8 mouse cellular contexts compared by ENCODE assay signal in genomic region chr11:110336814-110337288, GRCm38 (mm10). TPM values are rescaled to one million over a fixed set of nuclear protein-coding genes. Genes with fewer than 3 reads are reported as not detected.
DNase-seq lines count a peak whose midpoint lies in the region; ATAC-seq lines count a peak whose summit lies in the region.

No protein-coding gene starts in this region.

- peak; percentile 25 for ATAC-seq in neural tube, embryonic 11.5 days (ENCODE audit: insufficient read depth, low FRiP score, low TSS enrichment)
- peak; percentile 71 for ATAC-seq in hindbrain, embryonic 14.5 days (ENCODE audit: low FRiP score)
- ATAC-seq in limb, embryonic 13.5 days (ENCODE audit: low FRiP score, low read depth), result peak; percentile 17; the same call in 1 of the 2 replicates
- peak; percentile 62 for ATAC-seq in midbrain, embryonic 14.5 days (ENCODE audit: low FRiP score, low TSS enrichment)
- ATAC-seq in inflammation-experienced regulatory T-cells, adult 6 months, result no peak

- H3K27ac ChIP-seq in neural tube, embryonic 11.5 days (ENCODE audit: low read depth, low read length), result no peak overlapping the region
- peak overlapping the region; percentile 63 for H3K27ac ChIP-seq in forebrain, embryonic 10.5 days
- peak overlapping the region; percentile 77; the same call in 1 of the 2 replicates for H3K27ac ChIP-seq in hindbrain, embryonic 14.5 days
- no peak overlapping the region for H3K27ac ChIP-seq in limb, embryonic 13.5 days
- peak overlapping the region; percentile 63 for H3K27ac ChIP-seq in midbrain, embryonic 14.5 days (replicated peaks; ENCODE audit: low read depth, low read length)

- peak; percentile 36 for DNase-seq in neural tube, embryonic 11.5 days (ENCODE audit: low spot score)
- DNase-seq in neural tube, embryonic 10.5 days (ENCODE audit: extremely low spot score, low spot score), result no peak
- peak; percentile 40 for DNase-seq in adrenal gland, adult 2 months
- no peak for DNase-seq in forebrain, embryonic 10.5 days (ENCODE audit: extremely low spot score, low spot score)
- DNase-seq in hindbrain, embryonic 14.5 days (ENCODE audit: low spot score), result peak; percentile 51
- DNase-seq in midbrain, embryonic 14.5 days, result peak; percentile 65

- H3K36me3 ChIP-seq in neural tube, embryonic 11.5 days (ENCODE audit: control insufficient read depth, insufficient read depth, low read length), result no peaks in the 10 kb centered on the region
- no peaks in the 10 kb centered on the region for H3K36me3 ChIP-seq in forebrain, embryonic 10.5 days (replicated peaks)
- H3K36me3 ChIP-seq in hindbrain, embryonic 14.5 days (replicated peaks; ENCODE audit: control insufficient read depth, insufficient read depth), result no peaks in the 10 kb centered on the region
- no peaks in the 10 kb centered on the region for H3K36me3 ChIP-seq in limb, embryonic 13.5 days
- no peaks in the 10 kb centered on the region for H3K36me3 ChIP-seq in midbrain, embryonic 14.5 days (ENCODE audit: control insufficient read depth, insufficient read depth, low read length)

- WGBS in neural tube, embryonic 11.5 days, result under 1% methylated on average over 18 of the region's 18 CpGs
- under 1% methylated on average over 18 of the region's 18 CpGs for WGBS in forebrain, embryonic 10.5 days
- under 1% methylated on average over 18 of the region's 18 CpGs for WGBS in hindbrain, embryonic 14.5 days
- under 1% methylated on average over 18 of the region's 18 CpGs for WGBS in limb, embryonic 13.5 days
- under 1% methylated on average over 18 of the region's 18 CpGs for WGBS in midbrain, embryonic 14.5 days

- H3K4me3 ChIP-seq in neural tube, embryonic 11.5 days (ENCODE audit: low read depth, low read length), result peak overlapping the region; percentile 70
- H3K4me3 ChIP-seq in forebrain, embryonic 10.5 days, result peak overlapping the region; percentile 61
- H3K4me3 ChIP-seq in hindbrain, embryonic 14.5 days (replicated peaks; ENCODE audit: low read length), result peak overlapping the region; percentile 76
- peak overlapping the region; percentile 76 for H3K4me3 ChIP-seq in limb, embryonic 13.5 days
- peak overlapping the region; percentile 81 for H3K4me3 ChIP-seq in midbrain, embryonic 14.5 days (replicated peaks; ENCODE audit: low read depth, low read length)

- 0 out of 2 replicates have a peak, but pooled peaks cover 2% of the 10 kb centered on the region for H3K4me1 ChIP-seq in neural tube, embryonic 11.5 days (ENCODE audit: control insufficient read depth, insufficient read depth, low read length)
- peaks cover 5% of the 10 kb centered on the region; the same call in 1 of the 2 replicates for H3K4me1 ChIP-seq in forebrain, embryonic 10.5 days
- no peaks in the 10 kb centered on the region for H3K4me1 ChIP-seq in hindbrain, embryonic 14.5 days (replicated peaks; ENCODE audit: control insufficient read depth, insufficient read depth, low read length)
- H3K4me1 ChIP-seq in limb, embryonic 13.5 days, result peaks cover 10% of the 10 kb centered on the region
- H3K4me1 ChIP-seq in midbrain, embryonic 14.5 days (ENCODE audit: control insufficient read depth, insufficient read depth, low read length), result no peaks in the 10 kb centered on the region

- peak overlapping the region; percentile 54 for H3K9ac ChIP-seq in neural tube, embryonic 11.5 days (ENCODE audit: low read length)
- H3K9ac ChIP-seq in hindbrain, embryonic 14.5 days, result peak overlapping the region; percentile 82
- H3K9ac ChIP-seq in limb, embryonic 13.5 days, result peak overlapping the region; percentile 74
- peak overlapping the region; percentile 82 for H3K9ac ChIP-seq in midbrain, embryonic 14.5 days (replicated peaks; ENCODE audit: low read length)

- H3K4me2 ChIP-seq in neural tube, embryonic 11.5 days (ENCODE audit: low read depth), result peak overlapping the region; percentile 87
- H3K4me2 ChIP-seq in hindbrain, embryonic 14.5 days (replicated peaks), result peak overlapping the region; percentile 60
- peak overlapping the region; percentile 70 for H3K4me2 ChIP-seq in limb, embryonic 13.5 days (replicated peaks)
- H3K4me2 ChIP-seq in midbrain, embryonic 14.5 days (ENCODE audit: low read length), result peak overlapping the region; percentile 88

- H3K9me3 ChIP-seq in neural tube, embryonic 11.5 days (ENCODE audit: control insufficient read depth, low read length), result no peaks in the 10 kb centered on the region
- H3K9me3 ChIP-seq in forebrain, embryonic 10.5 days, result no peaks in the 10 kb centered on the region
- H3K9me3 ChIP-seq in hindbrain, embryonic 14.5 days (ENCODE audit: control insufficient read depth, low read length), result no peaks in the 10 kb centered on the region
- H3K9me3 ChIP-seq in limb, embryonic 13.5 days, result no peaks in the 10 kb centered on the region
- no peaks in the 10 kb centered on the region for H3K9me3 ChIP-seq in midbrain, embryonic 14.5 days (ENCODE audit: control insufficient read depth, low read length)

- no peaks in the 10 kb centered on the region for H3K27me3 ChIP-seq in neural tube, embryonic 11.5 days (ENCODE audit: control insufficient read depth, insufficient read depth, low read length)
- H3K27me3 ChIP-seq in forebrain, embryonic 10.5 days (ENCODE audit: poor library complexity, severe bottlenecking), result peaks cover 45% of the 10 kb centered on the region
- no peaks in the 10 kb centered on the region for H3K27me3 ChIP-seq in hindbrain, embryonic 14.5 days (ENCODE audit: control insufficient read depth, insufficient read depth, low read length)
- peaks cover 32% of the 10 kb centered on the region for H3K27me3 ChIP-seq in limb, embryonic 13.5 days
- no peaks in the 10 kb centered on the region for H3K27me3 ChIP-seq in midbrain, embryonic 14.5 days (ENCODE audit: control insufficient read depth, insufficient read depth, low read length)

RNA-seq across cellular contexts. Expression of gene Abca5, which starts 0.7 kb away (rescaled TPM):
- polyA plus RNA-seq in neural tube, embryonic 11.5 days (2014; fragmentation: Nextera tagmentation; extraction: Ambion mirVana), result 4.4 and 5.8 TPM in 2 replicates
- total RNA-seq in adrenal gland, adult 2 months (2021), result 10 to 100 TPM; 11.4 to 16.4 TPM
- polyA plus RNA-seq in adrenal gland, adult 2 months (2012; rRNA removed), result 0.35 and 0.52 TPM in 2 replicates
- 2.6 and 2.9 TPM in 2 replicates for polyA plus RNA-seq in forebrain, embryonic 10.5 days (2016; fragmentation: Nextera tagmentation; extraction: Ambion mirVana)
- polyA plus RNA-seq in hindbrain, embryonic 14.5 days (2014; fragmentation: Nextera tagmentation; extraction: Ambion mirVana), result 15.7 and 18.1 TPM in 2 replicates
- 6.5 and 6.6 TPM in 2 replicates for polyA plus RNA-seq in limb, embryonic 13.5 days (2015; fragmentation: Nextera tagmentation; extraction: Ambion mirVana)
- polyA plus RNA-seq in midbrain, embryonic 14.5 days (2014; fragmentation: Nextera tagmentation; extraction: Ambion mirVana), result 14.5 and 21.4 TPM in 2 replicates
- under 1 TPM; 0.33 to 0.84 (median 0.50) TPM for polyA plus RNA-seq in inflammation-experienced regulatory T-cells, adult 6 months (2017; shearing (Covaris generic))

Comparison
In these comparisons a context has a peak if more than half of its experiments do, and no peak if none do; other contexts are left out.
1. DNase-seq: peak in neural tube, embryonic 11.5 days (single experiment), adrenal gland, adult 2 months (single experiment), hindbrain, embryonic 14.5 days (single experiment) and midbrain, embryonic 14.5 days (single experiment); none in neural tube, embryonic 10.5 days (single experiment) and forebrain, embryonic 10.5 days (single experiment).
2. H3K27ac ChIP-seq: peak in forebrain, embryonic 10.5 days (single experiment), hindbrain, embryonic 14.5 days (single experiment) and midbrain, embryonic 14.5 days (single experiment); none in neural tube, embryonic 11.5 days (single experiment) and limb, embryonic 13.5 days (single experiment).
3. Peak in every context shown above with its lines, with median percentiles within 50 percentile points of each other: H3K4me2 ChIP-seq, H3K4me3 ChIP-seq and H3K9ac ChIP-seq.